Mouse (Mus musculus) G1E (cell line): ENCODE data around the gene Prtn3.

ENCODE experiments used
- CTCF ChIP-seq: IDR thresholded peaks from 2 replicates; pipeline ENCODE4 v1.5.1; 2012; ENCODE audit warnings: low read depth, low read length, inconsistent platforms, mixed read lengths
- GATA1 ChIP-seq: IDR thresholded peaks from 2 replicates; pipeline ENCODE4 v1.6.1; 2012; ENCODE audit warnings: borderline replicate concordance, low read length, inconsistent platforms, mixed read lengths
- TAL1 ChIP-seq: conservative IDR thresholded peaks from 2 replicates; pipeline ENCODE4 v1.6.1; 2012; ENCODE audit warnings: low read depth, low read length, inconsistent platforms, mixed read lengths

DNA sequence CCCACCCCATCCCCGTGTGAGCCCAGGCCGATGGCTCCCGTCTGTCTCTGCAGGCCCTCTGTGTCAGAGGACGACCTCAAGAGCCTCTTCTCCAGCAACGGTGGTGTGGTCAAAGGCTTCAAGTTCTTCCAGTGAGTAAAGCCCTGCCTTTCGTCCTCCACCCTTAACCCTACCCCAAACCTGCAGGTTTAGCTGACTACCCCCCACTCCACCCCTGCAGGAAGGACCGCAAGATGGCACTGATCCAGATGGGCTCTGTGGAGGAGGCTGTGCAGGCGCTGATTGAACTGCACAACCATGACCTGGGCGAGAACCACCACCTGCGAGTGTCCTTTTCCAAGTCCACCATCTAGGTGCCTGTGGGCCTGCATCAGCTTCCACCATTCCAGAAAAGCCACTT is 11.4 kb upstream of the Prtn3 start:
- TF ChIP-seq TAL1 (no peak), CTCF (no peak), GATA1 (no peak)
